Mouse (Mus musculus) midbrain, embryonic 12.5 days (tissue): Measurements from ENCODE around the gene Trcg1. TPM values are rescaled to one million over a fixed set of nuclear protein-coding genes. Genes with fewer than 3 reads are reported as not detected.

Experiments
- ATAC-seq: fragments of 200-750 bp; cut with Nextera tagmentation; 2 replicates; pipeline ENCODE4 v1.8.0; 2017; ENCODE audit warnings: low read depth, moderate TSS enrichment, moderate library complexity; ENCODE audit not compliant: low FRiP score
- H3K27ac ChIP-seq: fragments of 300-500 bp; sonication (generic); replicated peaks from 2 replicates; pipeline ENCODE4 v1.5.1; 2016; ENCODE audit warnings: mild to moderate bottlenecking
- H3K27me3 ChIP-seq: fragments of 300-500 bp; sonication (generic); 2 replicates; pipeline ENCODE4 v1.6.1; 2016; ENCODE audit warnings: mild to moderate bottlenecking
- H3K36me3 ChIP-seq: fragments of 300-500 bp; sonication (generic); 2 replicates; pipeline ENCODE4 v1.6.1; 2016
- H3K4me1 ChIP-seq: fragments of 300-500 bp; sonication (generic); 2 replicates; pipeline ENCODE4 v1.6.1; 2016
- H3K4me2 ChIP-seq: fragments of 300-500 bp; sonication (generic); replicated peaks from 2 replicates; pipeline ENCODE4 v1.6.1; 2016; ENCODE audit warnings: mild to moderate bottlenecking, moderate library complexity
- H3K4me3 ChIP-seq: fragments of 300-500 bp; sonication (generic); 2 replicates; pipeline ENCODE4 v1.5.1; 2016; ENCODE audit warnings: mild to moderate bottlenecking
- H3K9ac ChIP-seq: fragments of 300-500 bp; sonication (generic); replicated peaks from 2 replicates; pipeline ENCODE4 v1.6.1; 2016; ENCODE audit warnings: mild to moderate bottlenecking, moderate library complexity
- H3K9me3 ChIP-seq: fragments of 300-500 bp; sonication (generic); 2 replicates; pipeline ENCODE4 v1.6.1; 2016; ENCODE audit warnings: mild to moderate bottlenecking
- WGBS: fragments of 180-500 bp; shearing (Covaris S2); methylation state at CpG from one replicate; pipeline ENCODE4 v1.1.7; 2016; 5-methylcytosine and 5-hydroxymethylcytosine counted together
- polyA plus RNA-seq: library from polyadenylated mRNA; unstranded; fragments of >200 nt; fragmentation: Nextera tagmentation; extraction: Ambion mirVana; gene quantifications from 2 replicates; pipeline ENCODE4 v1.2.1, GENCODE M21; 2016

Trcg1 gene
- polyA plus RNA-seq, 1 experiment from 2014 or later = not detected

- ATAC-seq = no peak
Observed at GRCm38 (mm10) chr9:57269384-57269783, 33.0 kb downstream of the Trcg1 start.

GRCm38 (mm10) chr9:57270399-57270798 is 34.0 kb downstream of the Trcg1 start:
- no peak for ATAC-seq
- Histone ChIP-seq H3K27ac (0 out of 2 replicates have a peak overlapping the region, but pooled peaks have one; percentile 11), H3K27me3 (peaks cover 12% of the 10 kb centered on the region), H3K9ac (no peak overlapping the region), H3K4me2 (no peak overlapping the region), H3K36me3 (no peaks in the 10 kb centered on the region), H3K9me3 (no peaks in the 10 kb centered on the region), H3K4me3 (no peak overlapping the region), H3K4me1 (peaks cover 39% of the 10 kb centered on the region)
- 42% methylated on average over 8 of the region's 8 CpGs for WGBS

More at GRCm38 (mm10) chr9:57269384-57269783, 33.0 kb downstream of the Trcg1 start:
- no peaks in the 10 kb centered on the region for H3K9me3 ChIP-seq
- H3K36me3 ChIP-seq = no peaks in the 10 kb centered on the region
- no peak overlapping the region for H3K4me3 ChIP-seq
- peaks cover 18% of the 10 kb centered on the region for H3K27me3 ChIP-seq
- H3K4me2 ChIP-seq = no peak overlapping the region; the same call in 1 of the 2 replicates
- H3K27ac ChIP-seq = 0 out of 2 replicates have a peak overlapping the region, but pooled peaks have one; percentile 60
- no peak overlapping the region for H3K9ac ChIP-seq
- peaks cover 39% of the 10 kb centered on the region for H3K4me1 ChIP-seq
- 53% methylated on average over 1 of the region's 1 CpGs for WGBS

- Histone ChIP-seq H3K9ac (no peak overlapping the region), H3K4me1 (peaks cover 39% of the 10 kb centered on the region), H3K27ac (no peak overlapping the region), H3K4me2 (no peak overlapping the region), H3K36me3 (no peaks in the 10 kb centered on the region), H3K27me3 (peaks cover 9% of the 10 kb centered on the region), H3K9me3 (no peaks in the 10 kb centered on the region), H3K4me3 (no peak overlapping the region)
- 84% methylated on average over 1 of the region's 1 CpGs for WGBS
- no peak for ATAC-seq
Observed at GRCm38 (mm10) chr9:57271081-57271480, 34.7 kb downstream of the Trcg1 start.

- H3K4me1 ChIP-seq = peaks cover 33% of the 10 kb centered on the region
- 53% methylated on average over 9 of the region's 9 CpGs for WGBS
Observed at GRCm38 (mm10) chr9:57271837-57272562, 35.6 kb downstream of the Trcg1 start.

GRCm38 (mm10) chr9:57272902-57273804 is 36.8 kb downstream of the Trcg1 start:
- H3K4me3 ChIP-seq = no peak overlapping the region
- H3K27ac ChIP-seq = no peak overlapping the region
- no peak overlapping the region for H3K4me2 ChIP-seq
- H3K4me1 ChIP-seq = peaks cover 26% of the 10 kb centered on the region
- 63% methylated on average over 8 of the region's 8 CpGs for WGBS
- no peak for ATAC-seq
- H3K27me3 ChIP-seq = peaks cover 9% of the 10 kb centered on the region; the same call in 1 of the 2 replicates
- H3K9me3 ChIP-seq = no peaks in the 10 kb centered on the region
- no peaks in the 10 kb centered on the region for H3K36me3 ChIP-seq
- no peak overlapping the region for H3K9ac ChIP-seq

More at GRCm38 (mm10) chr9:57271837-57272562, 35.6 kb downstream of the Trcg1 start:
- Histone ChIP-seq H3K9me3 (no peaks in the 10 kb centered on the region), H3K4me2 (no peak overlapping the region), H3K27ac (no peak overlapping the region), H3K27me3 (peaks cover 9% of the 10 kb centered on the region; the same call in 1 of the 2 replicates), H3K4me3 (no peak overlapping the region), H3K9ac (no peak overlapping the region), H3K36me3 (no peaks in the 10 kb centered on the region)
- no peak for ATAC-seq

- no peaks in the 10 kb centered on the region for H3K36me3 ChIP-seq
- 30% methylated on average over 6 of the region's 6 CpGs for WGBS
- peaks cover 23% of the 10 kb centered on the region for H3K4me1 ChIP-seq
- H3K4me3 ChIP-seq = no peak overlapping the region
- no peaks in the 10 kb centered on the region for H3K9me3 ChIP-seq
- H3K27ac ChIP-seq = no peak overlapping the region
- no peak overlapping the region for H3K4me2 ChIP-seq
- H3K9ac ChIP-seq = no peak overlapping the region
- ATAC-seq = no peak
- peaks cover 9% of the 10 kb centered on the region; the same call in 1 of the 2 replicates for H3K27me3 ChIP-seq
Observed at GRCm38 (mm10) chr9:57273805-57274494, 37.6 kb downstream of the Trcg1 start.

- H3K27me3 ChIP-seq = 0 out of 2 replicates have a peak, but pooled peaks cover 4% of the 10 kb centered on the region
- H3K4me3 ChIP-seq = no peak overlapping the region
- peaks cover 8% of the 10 kb centered on the region for H3K4me1 ChIP-seq
- H3K9ac ChIP-seq = no peak overlapping the region
- H3K9me3 ChIP-seq = no peaks in the 10 kb centered on the region
- ATAC-seq = no peak
- H3K4me2 ChIP-seq = no peak overlapping the region
- no peak overlapping the region for H3K27ac ChIP-seq
- no peaks in the 10 kb centered on the region for H3K36me3 ChIP-seq
Observed at GRCm38 (mm10) chr9:57276311-57276710, 40.0 kb downstream of the Trcg1 start.

- 0 out of 2 replicates have a peak, but pooled peaks cover 7% of the 10 kb centered on the region for H3K27me3 ChIP-seq
- no peak overlapping the region for H3K9ac ChIP-seq
- H3K27ac ChIP-seq = no peak overlapping the region
- no peak overlapping the region for H3K4me2 ChIP-seq
- no peak overlapping the region for H3K4me3 ChIP-seq
- no peaks in the 10 kb centered on the region for H3K36me3 ChIP-seq
- H3K4me1 ChIP-seq = peaks cover 12% of the 10 kb centered on the region
- 81% methylated on average over 4 of the region's 4 CpGs for WGBS
- ATAC-seq = no peak
- no peaks in the 10 kb centered on the region for H3K9me3 ChIP-seq
Observed at GRCm38 (mm10) chr9:57278268-57278667, 41.9 kb downstream of the Trcg1 start.

- Histone ChIP-seq H3K27me3 (0 out of 2 replicates have a peak, but pooled peaks cover 7% of the 10 kb centered on the region), H3K36me3 (no peaks in the 10 kb centered on the region), H3K9ac (no peak overlapping the region), H3K27ac (no peak overlapping the region), H3K9me3 (no peaks in the 10 kb centered on the region), H3K4me2 (no peak overlapping the region), H3K4me1 (peaks cover 15% of the 10 kb centered on the region), H3K4me3 (no peak overlapping the region)
- no peak for ATAC-seq
- 64% methylated on average over 4 of the region's 4 CpGs for WGBS
Observed at GRCm38 (mm10) chr9:57279441-57279840, 43.1 kb downstream of the Trcg1 start.

GRCm38 (mm10) chr9:57281549-57281948 is 45.2 kb downstream of the Trcg1 start:
- no peaks in the 10 kb centered on the region for H3K36me3 ChIP-seq
- no peak overlapping the region for H3K27ac ChIP-seq
- H3K9me3 ChIP-seq = no peaks in the 10 kb centered on the region
- H3K4me3 ChIP-seq = no peak overlapping the region
- H3K4me1 ChIP-seq = peaks cover 15% of the 10 kb centered on the region
- no peak overlapping the region; the same call in 1 of the 2 replicates for H3K9ac ChIP-seq
- peak; percentile 49; the same call in 1 of the 2 replicates for ATAC-seq
- 12% methylated on average over 20 of the region's 20 CpGs for WGBS
- H3K27me3 ChIP-seq = 0 out of 2 replicates have a peak, but pooled peaks cover 2% of the 10 kb centered on the region
- peak overlapping the region; percentile 47 for H3K4me2 ChIP-seq

GRCm38 (mm10) chr9:57282686-57283085 is 46.3 kb downstream of the Trcg1 start:
- no peak overlapping the region for H3K27ac ChIP-seq
- H3K9ac ChIP-seq = no peak overlapping the region
- no peaks in the 10 kb centered on the region for H3K36me3 ChIP-seq
- WGBS = 89% methylated on average over 3 of the region's 3 CpGs
- no peak overlapping the region for H3K4me3 ChIP-seq
- peaks cover 15% of the 10 kb centered on the region for H3K4me1 ChIP-seq
- ATAC-seq = no peak
- H3K4me2 ChIP-seq = no peak overlapping the region
- H3K9me3 ChIP-seq = no peaks in the 10 kb centered on the region
- 0 out of 2 replicates have a peak, but pooled peaks cover 2% of the 10 kb centered on the region for H3K27me3 ChIP-seq
